Mouse (Mus musculus) olfactory bulb, adult 2 months (tissue): Measurements from ENCODE around the gene St6gal1.

Experiments used
- CTCF ChIP-seq: fragments of 200-500 bp; IDR thresholded peaks from 2 replicates; pipeline ENCODE4 v1.5.1; 2012; ENCODE audit warnings: low read depth, mild to moderate bottlenecking, low read length, moderate library complexity; ENCODE audit not compliant: insufficient read depth
- POLR2A ChIP-seq: fragments of 200-500 bp; IDR thresholded peaks from 2 replicates; pipeline ENCODE4 v1.6.1; 2012; ENCODE audit warnings: mild to moderate bottlenecking, low read depth, low read length, moderate library complexity; ENCODE audit not compliant: insufficient read depth

DNA sequence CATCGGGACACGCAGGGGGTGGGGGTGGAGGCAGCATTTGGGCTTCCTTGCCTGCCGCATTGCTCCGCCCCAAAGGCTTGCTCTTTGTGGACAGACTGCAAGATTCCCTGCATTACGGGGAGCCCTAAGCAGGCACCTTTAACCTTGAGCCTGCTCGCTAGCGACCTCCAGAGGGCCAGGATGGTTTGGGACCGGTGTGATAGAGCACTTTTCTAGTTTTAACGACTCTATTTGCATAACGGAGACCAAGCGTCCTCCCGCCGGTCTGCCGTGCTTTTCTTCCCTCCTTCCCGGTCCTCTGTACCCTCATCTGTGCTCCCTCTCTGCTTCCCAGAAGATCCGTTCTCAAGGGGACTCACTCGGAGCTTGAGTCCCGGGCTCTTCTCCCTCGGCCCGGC, at the start of gene St6gal1:
- TF ChIP-seq CTCF: peak; percentile 47
- 0 out of 2 replicates have a peak, but pooled peaks have one; percentile 41 for TF ChIP-seq POLR2A
